Mouse (Mus musculus) cerebellum, adult (tissue): Measurements from ENCODE around the gene Hist2h2bb.

Source experiments
- ATAC-seq: cut with Nextera tagmentation; 2 replicates; pipeline ENCODE4 v1.9.2; 2017; ENCODE audit warnings: mild to moderate bottlenecking, moderate library complexity, mixed read lengths; ENCODE audit not compliant: insufficient number of reproducible peaks, low FRiP score, low TSS enrichment

Hist2h2bb gene

DNA sequence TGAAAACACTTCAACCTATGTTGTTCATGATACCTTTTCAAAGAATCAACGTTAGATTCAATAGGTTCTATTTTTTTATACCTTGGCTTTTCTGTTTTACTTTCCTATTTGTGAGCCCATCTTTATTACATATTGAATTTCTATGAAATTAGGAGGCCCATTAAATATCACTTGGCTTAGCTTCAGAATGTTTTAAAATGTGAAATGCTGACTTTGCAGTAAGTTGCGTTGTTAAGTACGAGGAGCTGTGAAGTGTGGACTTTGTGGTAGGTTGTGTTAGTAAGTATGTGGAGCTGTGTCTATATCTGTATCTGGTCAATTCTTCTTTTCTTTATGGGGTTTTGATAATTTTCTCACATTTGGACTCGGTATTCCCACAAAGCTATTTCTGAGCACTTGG is 28.8 kb downstream of the Hist2h2bb start:
- ATAC-seq: no peak

- no peak for ATAC-seq
Observed at GRCm38 (mm10) chr3:96299562-96299961, 30.0 kb downstream of the Hist2h2bb start.

GRCm38 (mm10) chr3:96300706-96301529 is 31.4 kb downstream of the Hist2h2bb start:
- ATAC-seq: no peak

DNA sequence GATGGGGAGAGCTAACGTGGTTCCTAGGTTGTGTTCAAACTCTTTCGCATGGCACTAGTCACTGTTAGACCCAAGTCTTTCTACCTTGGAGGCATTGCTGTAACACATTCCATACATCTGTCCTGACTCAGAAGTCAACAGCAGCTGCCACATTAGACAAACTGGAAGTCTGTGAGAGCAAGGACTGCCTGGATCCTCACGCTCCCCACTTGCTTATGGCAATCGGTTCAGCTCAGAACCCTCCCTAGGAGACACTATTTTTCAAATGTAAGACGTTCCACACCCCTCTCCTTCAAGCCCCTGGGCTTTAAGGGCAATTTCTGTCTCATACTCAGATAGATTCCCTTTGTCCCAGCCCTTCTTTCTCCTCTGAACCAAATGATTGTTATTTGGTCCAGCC is 32.5 kb downstream of the Hist2h2bb start:
- no peak for ATAC-seq

DNA sequence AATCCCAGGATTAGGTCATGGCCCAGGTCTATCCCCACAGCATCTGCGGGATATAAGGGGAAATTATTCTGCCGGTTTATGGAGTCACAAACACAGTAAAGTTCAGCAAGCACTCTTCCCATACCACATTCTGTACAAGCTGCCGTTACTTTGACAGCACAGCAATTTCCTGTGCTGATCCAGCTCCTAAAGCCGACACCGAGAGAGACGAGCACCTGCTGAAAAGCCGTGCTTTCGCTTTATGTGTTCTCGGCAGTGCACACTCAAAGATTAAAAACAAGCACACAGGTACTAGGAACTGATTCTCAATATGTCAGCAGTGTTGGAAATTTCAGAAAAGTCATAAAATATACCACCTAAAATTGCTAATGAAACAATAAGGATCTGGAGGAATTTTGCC is 37.0 kb downstream of the Hist2h2bb start:
- no peak for ATAC-seq

DNA sequence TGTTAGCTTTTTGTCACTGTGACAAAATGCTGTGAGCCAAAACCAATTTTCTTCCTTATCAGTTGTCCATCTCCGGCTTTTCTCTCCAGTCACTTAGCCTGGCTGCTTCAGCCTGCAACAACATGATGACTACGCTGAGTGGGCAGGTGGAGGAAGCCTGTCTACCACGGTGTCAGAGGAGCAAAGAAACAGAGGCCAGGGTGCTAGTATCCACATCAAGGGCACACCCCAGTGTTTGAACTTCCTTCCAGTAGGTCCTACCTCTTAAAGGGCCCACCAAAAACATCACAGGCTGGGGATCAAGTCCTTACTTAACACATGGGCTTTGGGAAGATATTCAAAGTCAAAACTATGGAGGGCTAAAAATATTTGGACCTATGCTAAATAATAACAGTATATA is 39.9 kb downstream of the Hist2h2bb start:
- no peak for ATAC-seq

GRCm38 (mm10) chr3:96312341-96313098 is 43.0 kb downstream of the Hist2h2bb start:
- ATAC-seq: no peak
